Mouse (Mus musculus): ENCODE measurements around the gene Golga3.

DNA sequence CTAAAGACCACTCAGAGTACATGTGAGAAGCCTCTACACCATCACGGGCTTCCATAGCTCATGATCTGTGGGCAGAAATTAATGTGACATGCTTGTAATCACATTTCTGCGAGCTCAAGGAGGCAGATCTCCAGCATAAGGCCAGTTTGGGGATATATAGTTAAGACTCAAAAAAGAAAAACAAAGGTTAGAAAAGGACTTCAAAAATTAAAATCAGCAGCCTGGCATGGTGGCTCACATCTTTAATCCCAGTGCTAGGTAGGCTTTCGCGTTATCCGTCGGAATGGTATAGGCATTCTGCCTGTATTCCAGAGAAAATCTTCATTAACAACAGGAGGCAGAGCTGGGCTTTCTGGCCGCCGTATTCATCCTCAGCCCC lies 53.9 kb downstream of the Golga3 start:
- TF ChIP-seq CTCF (conservative IDR thresholded peaks at IDR 0.05; ENCODE audit: insufficient read depth, insufficient read length, low read depth, low read length) (no peak), POLR2A (IDR thresholded peaks at IDR 0.05; ENCODE audit: low read depth, low read length) (no peak)

Data from kidney, adult 2 months (tissue).